Mouse (Mus musculus): Measurements from ENCODE around the gene Mogs. TPM values are rescaled to one million over a fixed set of nuclear protein-coding genes. Genes with fewer than 3 reads are reported as not detected.

Mogs gene
- total and polyA plus RNA-seq, 3 experiments, result 57.2 to 78.9 (median 77.3) TPM

DNA sequence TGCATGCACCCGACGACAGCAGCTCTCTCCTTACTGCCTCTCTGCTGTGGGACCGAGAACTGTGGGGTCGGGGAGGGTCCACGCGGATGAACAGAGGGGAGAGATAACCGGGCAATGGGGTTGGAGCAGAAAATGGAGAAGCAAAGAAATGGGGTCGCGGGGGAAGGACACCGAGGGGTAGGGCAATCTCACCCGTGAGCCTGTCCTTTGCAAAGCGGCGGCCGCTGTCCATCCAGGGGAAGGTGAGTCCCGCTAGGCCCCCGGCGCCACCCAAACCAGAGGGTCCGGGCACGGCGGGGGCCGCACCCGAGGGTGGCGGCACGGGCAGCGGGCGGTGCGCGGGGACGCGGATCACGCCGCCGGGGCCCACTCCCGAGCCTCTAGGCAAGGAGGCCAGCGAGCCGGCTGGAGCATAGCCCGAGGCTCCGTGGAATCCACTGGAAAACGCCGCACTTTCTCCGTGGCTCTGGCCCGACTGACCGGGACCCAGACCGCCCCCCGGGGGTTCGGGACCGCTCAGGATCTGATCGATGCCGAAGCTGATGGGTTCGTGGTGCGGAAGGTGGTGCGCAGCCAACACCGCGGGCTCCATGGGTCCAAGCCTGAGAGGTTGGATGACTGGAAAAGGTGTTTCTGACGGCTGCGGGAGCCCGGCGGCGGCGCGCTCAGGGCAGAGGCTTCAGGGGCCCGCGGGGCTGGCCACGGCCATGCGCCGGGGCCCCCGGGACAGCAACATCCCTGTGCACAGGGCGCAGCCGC lies 45.6 kb upstream of the Mogs start:
- Histone ChIP-seq H3K36me3 (replicated peaks in 1 of 2; ENCODE audit: control insufficient read depth in 1 of 2, insufficient read depth in 1 of 2, low read length in 1 of 2) (peaks cover 0 to 22% of the 10 kb centered on the region in 2 experiments), H3K27me3 (replicated peaks) (no peaks in the 10 kb centered on the region), H3K4me1 (ENCODE audit: control insufficient read depth in 1 of 2, insufficient read depth in 2 of 2) (no peaks in the 10 kb centered on the region), H3K27ac (ENCODE audit: insufficient read depth, low read depth) (no peak overlapping the region), H3K4me2 (ENCODE audit: insufficient read depth, low read depth, poor library complexity, severe bottlenecking) (no peak overlapping the region), H3K4me3 (replicated peaks in 1 of 3; ENCODE audit: low read depth in 2 of 3, low read length in 2 of 3, poor library complexity in 1 of 3) (no peak overlapping the region), H3K9ac (ENCODE audit: insufficient read depth, low read depth) (no peak overlapping the region), H3K9me3 (replicated peaks; ENCODE audit: low read length) (peaks cover 33% of the 10 kb centered on the region), H3K79me2 (replicated peaks; ENCODE audit: control insufficient read depth, extremely low read depth, insufficient read depth, poor library complexity, severe bottlenecking) (no peaks in the 10 kb centered on the region)
- DNase-seq (ENCODE audit: extremely low read depth), result no peak
- in situ Hi-C loops (cut with MboI; ENCODE audit: low pct_ligation_motif_present, low pct_unique_long_range_greater_than_20kb, low sequenced_read_pairs), result no loop called here
- dilution Hi-C loops (cut with MboI; ENCODE audit: extremely low pct_ligation_motif_present, extremely low pct_unique_long_range_greater_than_20kb, low sequenced_read_pairs), result no loop called here
- no peak for TF ChIP-seq POLR2AphosphoS2 (IDR thresholded peaks at IDR 0.05; ENCODE audit: low read depth, low read length)
- TF ChIP-seq MAFK (IDR thresholded peaks at IDR 0.05; ENCODE audit: insufficient replicate concordance, low read length), result no peak
- no peak for TF ChIP-seq MYC (IDR thresholded peaks at IDR 0.05; ENCODE audit: low read depth, low read length)
- TF ChIP-seq MAX (IDR thresholded peaks at IDR 0.05; ENCODE audit: low read length), result no peak
- TF ChIP-seq NELFE (IDR thresholded peaks at IDR 0.05; ENCODE audit: low read depth, low read length), result no peak
- no peak for TF ChIP-seq MAZ (IDR thresholded peaks at IDR 0.05; ENCODE audit: low read depth, low read length)

DNA sequence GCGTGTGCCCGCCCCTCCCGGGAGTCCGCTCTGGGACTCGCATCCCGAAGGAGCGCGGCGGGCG lies 45.2 kb upstream of the Mogs start, which contains the start of gene Tlx2:
Gene Tlx2 (minus strand): TSS at position 47 of the 64 bp plus-strand sequence.
- no peak for DNase-seq (ENCODE audit: extremely low read depth)
- no peak within 1 kb of the TSS for H3K4me2 ChIP-seq (ENCODE audit: insufficient read depth, low read depth, poor library complexity, severe bottlenecking)
- no peaks in the 10 kb centered on the region for H3K27me3 ChIP-seq (replicated peaks)
- no peaks in the 10 kb centered on the region for H3K79me2 ChIP-seq (replicated peaks; ENCODE audit: control insufficient read depth, extremely low read depth, insufficient read depth, poor library complexity, severe bottlenecking)
- no peak within 1 kb of the TSS for H3K9ac ChIP-seq (ENCODE audit: insufficient read depth, low read depth)
- dilution Hi-C loops (cut with MboI; ENCODE audit: extremely low pct_ligation_motif_present, extremely low pct_unique_long_range_greater_than_20kb, low sequenced_read_pairs) (no loop called here), in situ Hi-C loops (cut with MboI; ENCODE audit: low pct_ligation_motif_present, low pct_unique_long_range_greater_than_20kb, low sequenced_read_pairs) (no loop called here)
- peaks cover 33% of the 10 kb centered on the region for H3K9me3 ChIP-seq (replicated peaks; ENCODE audit: low read length)
- H3K36me3 ChIP-seq (replicated peaks in 1 of 2; ENCODE audit: control insufficient read depth in 1 of 2, insufficient read depth in 1 of 2, low read length in 1 of 2), result peaks cover 0 to 20% of the 10 kb centered on the region in 2 experiments
- no peaks in the 10 kb centered on the region for H3K4me1 ChIP-seq (ENCODE audit: control insufficient read depth in 1 of 2, insufficient read depth in 2 of 2)
- H3K4me3 ChIP-seq (replicated peaks in 1 of 3; ENCODE audit: low read depth in 2 of 3, low read length in 2 of 3, poor library complexity in 1 of 3), result no peak within 1 kb of the TSS
- H3K27ac ChIP-seq (ENCODE audit: insufficient read depth, low read depth), result no peak within 1 kb of the TSS
- TF ChIP-seq TCF12 (IDR thresholded peaks at IDR 0.05; ENCODE audit: low read depth, low read length), result no peak
- TF ChIP-seq RAD21 (IDR thresholded peaks at IDR 0.05; ENCODE audit: low read depth, low read length), result no peak
- no peak for TF ChIP-seq CTCF (conservative IDR thresholded peaks at IDR 0.05 in 1 of 2, IDR thresholded peaks at IDR 0.05 in 1 of 2; ENCODE audit: low read depth in 2 of 2, low read length in 2 of 2)
- no peak for TF ChIP-seq UBTF (IDR thresholded peaks at IDR 0.05; ENCODE audit: low read depth, low read length)

DNA sequence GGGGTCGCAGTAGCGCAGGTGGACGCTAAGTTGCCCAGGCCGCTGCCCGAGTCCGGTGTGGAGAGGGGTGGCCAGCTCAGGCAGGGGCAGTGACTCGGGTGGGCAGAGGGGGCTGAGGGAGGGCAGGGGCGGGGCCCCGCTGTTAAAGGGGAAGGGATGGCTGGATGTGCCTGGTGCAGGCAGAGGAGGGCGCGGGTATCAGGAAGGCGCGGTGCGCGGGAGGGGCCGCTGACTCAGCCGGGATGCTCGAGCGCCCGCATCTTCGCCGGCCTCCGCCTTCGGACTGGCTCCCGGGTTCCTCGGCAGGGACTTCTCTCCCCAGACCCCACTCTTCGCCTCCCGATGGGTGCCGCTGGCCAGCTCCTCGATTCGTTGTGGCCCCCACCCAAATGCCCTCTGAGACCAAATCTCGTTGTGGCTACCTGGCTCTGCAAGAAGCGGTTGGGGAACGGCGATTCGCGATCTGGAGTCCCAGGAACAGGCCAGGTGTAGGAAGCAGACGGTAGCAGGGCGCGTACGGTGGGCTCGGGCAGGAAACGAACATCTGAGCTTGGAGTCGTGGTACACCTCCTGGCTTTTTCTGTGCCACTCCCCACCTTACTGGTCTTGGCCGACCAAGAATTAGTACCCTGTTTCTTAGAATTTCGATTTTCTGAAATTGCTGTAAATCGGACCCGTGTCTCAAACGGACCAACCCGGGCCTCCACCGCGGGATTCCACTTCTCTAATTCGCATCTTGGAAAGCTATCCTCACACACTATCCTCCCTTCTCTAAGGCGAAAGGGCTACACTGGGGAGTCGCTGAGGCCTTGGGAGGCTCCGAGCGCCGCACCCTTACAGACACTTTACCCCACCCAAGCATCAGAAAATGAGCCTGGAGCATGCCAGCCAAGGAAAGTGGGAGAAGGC lies 44.7 kb upstream of the Mogs start:
- peaks cover 0 to 18% of the 10 kb centered on the region in 2 experiments for H3K36me3 ChIP-seq (replicated peaks in 1 of 2; ENCODE audit: control insufficient read depth in 1 of 2, insufficient read depth in 1 of 2, low read length in 1 of 2)
- H3K4me2 ChIP-seq (ENCODE audit: insufficient read depth, low read depth, poor library complexity, severe bottlenecking), result no peak overlapping the region
- H3K9ac ChIP-seq (ENCODE audit: insufficient read depth, low read depth), result no peak overlapping the region
- in situ Hi-C loops (cut with MboI; ENCODE audit: low pct_ligation_motif_present, low pct_unique_long_range_greater_than_20kb, low sequenced_read_pairs) (no loop called here), dilution Hi-C loops (cut with MboI; ENCODE audit: extremely low pct_ligation_motif_present, extremely low pct_unique_long_range_greater_than_20kb, low sequenced_read_pairs) (no loop called here)
- H3K9me3 ChIP-seq (replicated peaks; ENCODE audit: low read length), result peaks cover 33% of the 10 kb centered on the region
- no peak overlapping the region for H3K4me3 ChIP-seq (replicated peaks in 1 of 3; ENCODE audit: low read depth in 2 of 3, low read length in 2 of 3, poor library complexity in 1 of 3)
- no peaks in the 10 kb centered on the region for H3K79me2 ChIP-seq (replicated peaks; ENCODE audit: control insufficient read depth, extremely low read depth, insufficient read depth, poor library complexity, severe bottlenecking)
- no peaks in the 10 kb centered on the region for H3K4me1 ChIP-seq (ENCODE audit: control insufficient read depth in 1 of 2, insufficient read depth in 2 of 2)
- no peak for TF ChIP-seq RCOR1 (conservative IDR thresholded peaks at IDR 0.05; ENCODE audit: low read depth, low read length)
- TF ChIP-seq PAX5 (IDR thresholded peaks at IDR 0.05; ENCODE audit: low read length), result no peak
- TF ChIP-seq EP300 (IDR thresholded peaks at IDR 0.05; ENCODE audit: low read length), result no peak
- no peak for TF ChIP-seq TBP (conservative IDR thresholded peaks at IDR 0.05; ENCODE audit: low read depth, low read length)
- TF ChIP-seq USF1 (IDR thresholded peaks at IDR 0.05; ENCODE audit: low read depth, low read length), result no peak
- TF ChIP-seq NELFE (IDR thresholded peaks at IDR 0.05; ENCODE audit: low read depth, low read length), result no peak
- no peak for TF ChIP-seq MYC (IDR thresholded peaks at IDR 0.05; ENCODE audit: low read depth, low read length)
- no peak for TF ChIP-seq RAD21 (IDR thresholded peaks at IDR 0.05; ENCODE audit: low read depth, low read length)
- no peak for TF ChIP-seq E2F4 (IDR thresholded peaks at IDR 0.05; ENCODE audit: insufficient replicate concordance, low read depth, low read length)
- no peak for TF ChIP-seq ZKSCAN1 (IDR thresholded peaks at IDR 0.05; ENCODE audit: borderline replicate concordance, low read depth, low read length)
- no peak for TF ChIP-seq USF2 (conservative IDR thresholded peaks at IDR 0.05; ENCODE audit: low read depth, low read length)
- TF ChIP-seq ZC3H11A (IDR thresholded peaks at IDR 0.05; ENCODE audit: low read depth, low read length), result no peak
- no peak for TF ChIP-seq TCF12 (IDR thresholded peaks at IDR 0.05; ENCODE audit: low read depth, low read length)
- TF ChIP-seq BHLHE40 (IDR thresholded peaks at IDR 0.05; ENCODE audit: low read depth, low read length), result no peak
- no peak for TF ChIP-seq POLR2A (IDR thresholded peaks at IDR 0.05; ENCODE audit: low read depth, low read length)
- no peak for TF ChIP-seq SIN3A (IDR thresholded peaks at IDR 0.05; ENCODE audit: low read length)
- TF ChIP-seq ELF1 (IDR thresholded peaks at IDR 0.05; ENCODE audit: low read depth, low read length), result no peak
- TF ChIP-seq KAT2A (IDR thresholded peaks at IDR 0.05; ENCODE audit: insufficient replicate concordance, low read length), result no peak
- no peak for TF ChIP-seq MAZ (IDR thresholded peaks at IDR 0.05; ENCODE audit: low read depth, low read length)
- H3K27me3 ChIP-seq (replicated peaks), result no peaks in the 10 kb centered on the region
- DNase-seq (ENCODE audit: extremely low read depth), result no peak
- H3K27ac ChIP-seq (ENCODE audit: insufficient read depth, low read depth), result no peak overlapping the region

All from CH12.LX (cell line).